Mouse (Mus musculus) forebrain, embryonic 14.5 days (tissue): Measurements from ENCODE around the gene Ctrb1. TPM values are rescaled to one million over a fixed set of nuclear protein-coding genes. Genes with fewer than 3 reads are reported as not detected.

ENCODE experiments used
- ATAC-seq: fragments of 200-750 bp; cut with Nextera tagmentation; 2 replicates; pipeline ENCODE4 v1.8.0; 2017; ENCODE audit warnings: mild to moderate bottlenecking, moderate library complexity
- DNase-seq: peaks from one replicate; pipeline ENCODE4 v3.0.0-alpha.2; 2015; ENCODE audit warnings: low spot score
- H3K27ac ChIP-seq: fragments of 300-500 bp; sonication (generic); 2 replicates; pipeline ENCODE4 v1.5.1; 2014; ENCODE audit warnings: low read depth, mild to moderate bottlenecking, control low read depth, low read length, moderate library complexity
- H3K27me3 ChIP-seq: fragments of 300-500 bp; sonication (generic); replicated peaks from 2 replicates; pipeline ENCODE4 v1.6.1; 2014; ENCODE audit warnings: low read length, control low read depth, mixed read lengths; ENCODE audit not compliant: control insufficient read depth, insufficient read depth
- H3K36me3 ChIP-seq: fragments of 300-500 bp; sonication (generic); 2 replicates; pipeline ENCODE4 v1.6.1; 2014; ENCODE audit warnings: low read length, control low read depth; ENCODE audit not compliant: control insufficient read depth, insufficient read depth
- H3K4me1 ChIP-seq: fragments of 300-500 bp; sonication (generic); 2 replicates; pipeline ENCODE4 v1.6.1; 2014; ENCODE audit warnings: antibody characterized with exemption, low read length, control low read depth; ENCODE audit not compliant: control insufficient read depth, insufficient read depth
- H3K4me2 ChIP-seq: fragments of 300-500 bp; sonication (generic); 2 replicates; pipeline ENCODE4 v1.6.1; 2014; ENCODE audit warnings: mild to moderate bottlenecking, control low read depth, low read length
- H3K4me3 ChIP-seq: fragments of 300-500 bp; sonication (generic); 2 replicates; pipeline ENCODE4 v1.5.1; 2014; ENCODE audit warnings: low read depth, low read length, control low read depth
- H3K9ac ChIP-seq: fragments of 300-500 bp; sonication (generic); 2 replicates; pipeline ENCODE4 v1.6.1; 2014; ENCODE audit warnings: mild to moderate bottlenecking, low read length, control low read depth, moderate library complexity
- H3K9me3 ChIP-seq: fragments of 300-500 bp; sonication (generic); replicated peaks from 2 replicates; pipeline ENCODE4 v1.6.1; 2016; ENCODE audit warnings: low read length, control low read depth, mixed read lengths; ENCODE audit not compliant: control insufficient read depth
- WGBS: fragments of 180-500 bp; shearing (Covaris S2); extraction: QIAGEN DNeasy Blood & Tissue Kit; methylation state at CpG from one replicate; pipeline ENCODE4 v1.1.7; 2014; 5-methylcytosine and 5-hydroxymethylcytosine counted together
- polyA plus RNA-seq: library from polyadenylated mRNA; unstranded; fragments of >200 nt; fragmentation: Nextera tagmentation; extraction: Ambion mirVana; gene quantifications from 2 replicates; pipeline ENCODE4 v1.2.1, GENCODE M21; 2014

Ctrb1 gene
- polyA plus RNA-seq, 1 experiment from 2014 or later, result not detected

DNA sequence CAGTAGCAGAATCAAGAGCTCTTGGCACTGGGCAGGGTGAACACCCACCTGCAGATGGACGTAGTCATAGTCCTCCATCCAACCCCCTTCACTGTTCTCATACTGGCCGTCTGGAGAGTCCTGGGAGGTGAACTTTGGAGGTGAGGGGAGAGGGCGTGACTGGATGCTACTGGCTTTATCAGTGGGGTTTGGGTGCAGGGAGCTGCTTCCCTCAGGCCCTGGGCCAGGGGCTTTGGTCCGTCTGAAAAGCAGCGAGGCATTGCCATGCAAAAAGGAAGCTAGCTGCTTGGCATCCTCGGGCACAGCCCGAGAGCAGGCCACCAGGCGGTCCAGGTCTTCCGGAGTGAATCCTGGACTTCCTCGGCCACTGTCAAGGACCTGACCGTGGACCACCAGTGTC is 22.5 kb upstream of the Ctrb1 start:
- no peak overlapping the region for H3K27ac ChIP-seq
- ATAC-seq, result no peak
- 88% methylated on average over 11 of the region's 11 CpGs for WGBS

DNA sequence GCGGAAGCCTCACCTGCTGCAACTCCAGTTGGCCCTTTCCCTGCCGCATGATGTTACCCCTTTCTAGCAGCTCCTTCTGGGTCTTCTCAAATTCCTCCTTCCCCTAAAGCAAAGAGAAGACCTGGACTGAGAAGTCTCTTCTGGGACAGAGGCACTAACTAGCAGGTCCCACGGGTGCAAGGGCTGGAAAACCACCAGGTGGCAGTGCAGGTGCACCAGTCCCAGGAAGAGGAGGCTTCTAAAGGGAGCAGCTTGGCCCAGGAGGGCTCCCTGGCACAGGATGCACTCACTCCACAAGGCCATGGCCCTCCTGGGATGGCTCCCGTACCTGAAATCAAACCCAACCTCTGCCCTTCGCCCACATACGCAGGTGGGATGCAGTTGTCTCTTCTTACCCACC is 21.8 kb upstream of the Ctrb1 start:
- ATAC-seq (0 out of 2 replicates have a peak, but pooled peaks have one; percentile 25), DNase-seq (peak; percentile 76)
- peaks cover 18% of the 10 kb centered on the region for H3K4me1 ChIP-seq
- 83% methylated on average over 6 of the region's 6 CpGs for WGBS
- H3K9ac ChIP-seq, result no peak overlapping the region
- H3K4me3 ChIP-seq, result no peak overlapping the region
- H3K27me3 ChIP-seq, result no peaks in the 10 kb centered on the region
- no peak overlapping the region for H3K4me2 ChIP-seq
- H3K27ac ChIP-seq, result no peak overlapping the region
- H3K36me3 ChIP-seq, result peaks cover 71% of the 10 kb centered on the region
- no peaks in the 10 kb centered on the region for H3K9me3 ChIP-seq

More for the DNA sequence above, 22.5 kb upstream of the Ctrb1 start:
- DNase-seq, result no peak
- no peaks in the 10 kb centered on the region for H3K9me3 ChIP-seq
- no peaks in the 10 kb centered on the region for H3K27me3 ChIP-seq
- H3K9ac ChIP-seq, result no peak overlapping the region
- H3K4me2 ChIP-seq, result no peak overlapping the region
- H3K4me1 ChIP-seq, result peaks cover 25% of the 10 kb centered on the region
- no peak overlapping the region for H3K4me3 ChIP-seq
- peaks cover 69% of the 10 kb centered on the region for H3K36me3 ChIP-seq

DNA sequence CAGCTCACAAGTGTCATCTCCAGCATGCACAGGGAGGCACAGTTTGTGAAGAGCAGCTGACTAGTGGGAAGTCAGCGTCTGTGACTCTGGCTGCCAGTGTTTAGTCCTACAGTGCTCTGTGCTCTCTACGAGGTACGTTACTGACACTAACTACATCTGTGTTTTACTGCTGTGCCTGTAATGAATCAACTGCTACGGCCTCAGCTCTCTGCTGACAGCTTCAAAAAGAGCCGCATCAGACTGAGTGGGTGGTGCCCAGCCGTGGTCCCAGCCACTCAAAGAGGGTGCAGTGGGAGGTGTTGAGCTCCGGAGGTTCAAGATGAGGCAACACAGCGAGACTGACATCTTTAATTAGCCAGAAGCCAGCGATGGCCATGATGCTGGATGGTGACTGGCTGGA is 21.3 kb upstream of the Ctrb1 start:
- ATAC-seq (no peak), DNase-seq (no peak)
- no peak overlapping the region for H3K9ac ChIP-seq
- peaks cover 13% of the 10 kb centered on the region for H3K4me1 ChIP-seq
- H3K4me3 ChIP-seq, result no peak overlapping the region
- no peak overlapping the region for H3K4me2 ChIP-seq
- no peaks in the 10 kb centered on the region for H3K9me3 ChIP-seq
- no peak overlapping the region for H3K27ac ChIP-seq
- no peaks in the 10 kb centered on the region for H3K27me3 ChIP-seq
- 82% methylated on average over 9 of the region's 9 CpGs for WGBS
- peaks cover 74% of the 10 kb centered on the region for H3K36me3 ChIP-seq

DNA sequence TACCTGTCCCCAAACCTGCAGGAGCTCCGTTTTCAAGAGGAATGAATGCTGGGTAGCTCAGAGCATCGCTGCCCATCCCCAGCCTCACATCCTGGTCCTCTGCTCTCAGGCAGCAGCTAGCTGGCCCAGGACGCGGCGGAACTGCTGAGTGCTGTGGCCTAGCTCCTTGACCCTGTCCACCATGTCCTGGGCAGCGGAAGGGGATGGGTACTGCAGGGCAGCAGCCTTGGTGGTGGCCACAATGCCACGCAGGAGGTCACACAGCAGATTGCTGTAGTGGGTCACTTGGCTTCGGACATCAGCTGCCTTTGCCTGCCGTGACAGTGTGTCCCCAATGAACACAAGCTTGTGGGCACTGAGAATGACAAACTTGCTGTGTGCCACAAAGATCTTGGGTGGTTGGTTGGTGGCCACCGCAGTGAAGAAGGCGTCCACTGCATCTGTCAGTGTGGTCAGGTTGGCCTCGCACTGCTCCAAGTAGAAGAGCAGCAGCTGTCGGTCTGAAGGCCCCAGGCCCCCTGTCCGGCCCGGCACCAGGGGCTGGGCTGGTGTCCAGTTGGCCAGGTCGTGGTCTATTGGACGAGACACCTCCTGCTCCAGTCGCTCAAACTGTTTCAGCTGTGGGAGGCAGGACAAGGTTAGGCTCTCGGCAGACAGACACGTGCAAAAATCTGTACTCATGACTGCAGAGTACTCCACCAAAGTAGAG is 20.1 kb upstream of the Ctrb1 start:
- no peak for DNase-seq
- no peaks in the 10 kb centered on the region for H3K27me3 ChIP-seq

DNA sequence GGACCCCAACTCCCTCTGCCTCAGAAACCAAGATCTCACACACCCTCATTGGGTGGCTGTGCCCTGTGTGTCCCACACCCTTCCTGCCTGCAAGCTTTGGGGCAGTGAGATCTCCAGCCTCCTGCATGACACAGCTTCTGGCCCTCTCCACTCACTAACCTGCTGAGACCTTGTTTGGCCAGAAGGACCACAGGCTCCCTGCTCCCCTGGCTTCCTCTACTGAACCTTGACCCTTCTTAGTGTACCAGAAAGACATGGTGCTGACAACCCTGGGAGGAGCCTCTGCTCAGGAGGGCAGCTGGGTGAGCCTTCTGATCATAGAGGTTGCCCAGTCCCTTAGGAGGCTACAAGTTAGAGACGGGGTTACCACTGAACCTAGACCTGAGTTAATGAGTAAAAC is 18.4 kb upstream of the Ctrb1 start:
- Histone ChIP-seq H3K9ac (no peak overlapping the region), H3K27me3 (no peaks in the 10 kb centered on the region), H3K9me3 (no peaks in the 10 kb centered on the region), H3K4me2 (no peak overlapping the region), H3K4me1 (no peaks in the 10 kb centered on the region), H3K36me3 (peaks cover 61% of the 10 kb centered on the region), H3K4me3 (no peak overlapping the region), H3K27ac (no peak overlapping the region)
- DNase-seq (no peak), ATAC-seq (no peak)
- 96% methylated on average over 1 of the region's 1 CpGs for WGBS

More for the DNA sequence above, 20.1 kb upstream of the Ctrb1 start:
- Histone ChIP-seq H3K9me3 (no peaks in the 10 kb centered on the region), H3K4me2 (no peak overlapping the region), H3K36me3 (peaks cover 74% of the 10 kb centered on the region), H3K4me3 (no peak overlapping the region), H3K4me1 (peaks cover 1% of the 10 kb centered on the region), H3K9ac (no peak overlapping the region), H3K27ac (no peak overlapping the region)
- ATAC-seq, result no peak
- WGBS, result 95% methylated on average over 20 of the region's 20 CpGs

DNA sequence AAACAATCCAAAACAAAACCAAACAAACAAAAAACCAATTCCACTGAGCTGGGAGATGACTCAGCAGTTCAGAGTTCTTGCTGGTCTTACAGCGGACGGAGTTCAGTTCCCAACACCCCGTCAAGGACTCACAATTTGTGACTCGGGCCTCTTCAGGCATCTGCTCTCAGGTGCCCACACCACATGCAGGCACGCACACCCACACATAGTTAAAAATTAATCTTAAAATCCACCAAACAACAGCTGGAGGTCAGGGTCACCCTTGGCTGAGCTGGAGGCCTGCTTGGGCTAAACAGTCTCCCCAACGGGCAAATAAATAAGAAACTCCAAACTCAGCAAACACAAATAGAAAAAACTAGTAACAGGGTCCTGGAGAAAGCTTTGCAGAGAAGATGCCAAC is 17.5 kb upstream of the Ctrb1 start:
- H3K4me3 ChIP-seq, result no peak overlapping the region
- H3K36me3 ChIP-seq, result peaks cover 52% of the 10 kb centered on the region
- H3K4me1 ChIP-seq, result no peaks in the 10 kb centered on the region
- WGBS, result 96% methylated on average over 6 of the region's 6 CpGs
- no peak for ATAC-seq
- DNase-seq, result no peak
- H3K4me2 ChIP-seq, result no peak overlapping the region
- H3K27me3 ChIP-seq, result no peaks in the 10 kb centered on the region
- no peak overlapping the region for H3K9ac ChIP-seq
- no peaks in the 10 kb centered on the region for H3K9me3 ChIP-seq
- no peak overlapping the region for H3K27ac ChIP-seq

DNA sequence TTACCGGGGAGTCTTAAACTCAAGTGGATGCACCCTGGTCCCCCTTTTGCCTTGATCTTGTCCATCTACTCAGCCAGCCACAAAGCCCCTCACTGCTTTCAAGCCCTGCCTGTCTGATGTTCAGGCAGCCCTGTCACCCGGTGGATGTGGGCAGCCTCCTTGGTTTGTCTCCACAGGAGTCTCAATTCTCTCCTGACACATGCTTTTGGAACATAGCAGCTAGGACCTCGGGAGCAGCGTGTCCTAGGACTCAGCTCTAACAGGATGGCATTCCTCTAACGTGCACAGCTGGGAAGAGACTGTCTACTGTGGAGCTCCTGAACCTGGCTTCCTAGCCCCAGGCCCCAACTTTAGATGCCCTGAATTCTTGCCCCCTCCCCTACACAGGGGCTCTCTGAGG is 14.9 kb upstream of the Ctrb1 start:
- H3K4me2 ChIP-seq, result no peak overlapping the region
- H3K9ac ChIP-seq, result no peak overlapping the region
- DNase-seq (no peak), ATAC-seq (no peak)
- no peaks in the 10 kb centered on the region for H3K27me3 ChIP-seq
- H3K4me3 ChIP-seq, result no peak overlapping the region
- peaks cover 27% of the 10 kb centered on the region for H3K36me3 ChIP-seq
- no peak overlapping the region for H3K27ac ChIP-seq
- no peaks in the 10 kb centered on the region for H3K4me1 ChIP-seq
- WGBS, result 72% methylated on average over 5 of the region's 5 CpGs
- no peaks in the 10 kb centered on the region for H3K9me3 ChIP-seq

DNA sequence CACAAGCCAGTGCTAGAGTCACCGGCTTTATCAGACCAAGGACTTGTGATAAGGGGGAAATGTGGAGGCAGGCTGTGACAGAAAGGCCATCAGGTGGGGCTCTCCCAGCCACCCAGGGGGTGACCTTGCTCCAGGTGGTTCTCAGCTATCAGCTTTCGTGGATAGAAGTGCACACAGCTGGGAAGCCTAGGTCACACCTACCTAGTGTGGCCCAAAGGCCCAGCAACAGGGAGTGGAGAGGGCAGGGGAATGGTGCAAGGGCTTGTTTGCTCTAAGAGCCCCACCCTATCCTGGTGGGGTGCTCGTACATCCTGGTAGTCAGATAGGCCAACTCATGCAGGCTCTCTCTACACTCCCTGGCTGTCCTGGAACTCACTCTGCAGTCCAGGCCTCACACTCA is 14.4 kb upstream of the Ctrb1 start:
- ATAC-seq (no peak), DNase-seq (no peak)
- no peak overlapping the region for H3K9ac ChIP-seq
- no peak overlapping the region for H3K27ac ChIP-seq
- WGBS, result 79% methylated on average over 3 of the region's 3 CpGs
- peaks cover 22% of the 10 kb centered on the region for H3K36me3 ChIP-seq
- H3K4me1 ChIP-seq, result no peaks in the 10 kb centered on the region
- no peak overlapping the region for H3K4me2 ChIP-seq
- H3K4me3 ChIP-seq, result no peak overlapping the region
- H3K27me3 ChIP-seq, result no peaks in the 10 kb centered on the region
- H3K9me3 ChIP-seq, result no peaks in the 10 kb centered on the region

DNA sequence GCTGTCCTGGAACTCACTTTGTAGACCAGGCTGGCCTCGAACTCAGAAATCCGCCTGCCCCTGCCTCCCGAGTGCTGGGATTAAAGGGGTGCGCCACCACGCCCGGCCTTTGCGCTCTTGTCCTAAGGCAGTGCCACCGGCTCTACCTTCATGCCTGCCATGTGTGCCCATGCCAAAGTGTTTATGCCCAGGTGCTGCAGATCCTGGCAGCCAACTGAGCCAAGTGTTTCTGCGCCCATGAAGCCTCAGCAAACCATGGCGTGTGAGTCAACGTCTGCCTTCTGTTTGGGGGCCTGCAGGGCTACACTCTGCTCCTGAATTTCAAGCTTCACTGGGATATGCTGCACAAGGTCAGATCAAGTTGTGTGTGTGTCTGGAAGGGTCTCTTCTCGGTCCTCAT is 13.8 kb upstream of the Ctrb1 start:
- WGBS, result 90% methylated on average over 12 of the region's 12 CpGs
- no peak for ATAC-seq

More for the DNA sequence above, 13.8 kb upstream of the Ctrb1 start:
- H3K9me3 ChIP-seq, result no peaks in the 10 kb centered on the region
- no peaks in the 10 kb centered on the region for H3K27me3 ChIP-seq
- no peak overlapping the region for H3K27ac ChIP-seq
- DNase-seq, result no peak
- H3K4me3 ChIP-seq, result no peak overlapping the region
- H3K4me1 ChIP-seq, result no peaks in the 10 kb centered on the region
- H3K36me3 ChIP-seq, result peaks cover 16% of the 10 kb centered on the region
- H3K4me2 ChIP-seq, result no peak overlapping the region
- no peak overlapping the region for H3K9ac ChIP-seq
